Mouse (Mus musculus) neural tube, embryonic 12.5 days (tissue): ENCODE results near the gene Spata5. TPM values are rescaled to one million over a fixed set of nuclear protein-coding genes. Genes with fewer than 3 reads are reported as not detected.

Experiments used
- ATAC-seq: fragments of 200-750 bp; cut with Nextera tagmentation; 2 replicates; pipeline ENCODE4 v1.8.0; 2017; ENCODE audit warnings: low read depth, mild to moderate bottlenecking, moderate TSS enrichment, moderate library complexity; ENCODE audit not compliant: low FRiP score
- H3K27ac ChIP-seq: fragments of 300-500 bp; sonication (generic); 2 replicates; pipeline ENCODE4 v1.5.1; 2016
- H3K27me3 ChIP-seq: fragments of 300-500 bp; sonication (generic); replicated peaks from 2 replicates; pipeline ENCODE4 v1.6.1; 2016; ENCODE audit warnings: mild to moderate bottlenecking
- H3K36me3 ChIP-seq: fragments of 300-500 bp; sonication (generic); 2 replicates; pipeline ENCODE4 v1.6.1; 2016; ENCODE audit warnings: mild to moderate bottlenecking
- H3K4me1 ChIP-seq: fragments of 300-500 bp; sonication (generic); 2 replicates; pipeline ENCODE4 v1.6.1; 2016
- H3K4me2 ChIP-seq: fragments of 300-500 bp; sonication (generic); replicated peaks from 2 replicates; pipeline ENCODE4 v1.6.1; 2016; ENCODE audit warnings: mild to moderate bottlenecking
- H3K4me3 ChIP-seq: fragments of 300-500 bp; sonication (generic); 2 replicates; pipeline ENCODE4 v1.5.1; 2016
- H3K9ac ChIP-seq: fragments of 300-500 bp; sonication (generic); 2 replicates; pipeline ENCODE4 v1.6.1; 2016; ENCODE audit warnings: mild to moderate bottlenecking
- H3K9me3 ChIP-seq: fragments of 300-500 bp; sonication (generic); 2 replicates; pipeline ENCODE4 v1.6.1; 2016; ENCODE audit warnings: mild to moderate bottlenecking
- WGBS: fragments of 180-500 bp; shearing (Covaris S2); methylation state at CpG from one replicate; pipeline ENCODE4 v1.1.7; 2016; 5-methylcytosine and 5-hydroxymethylcytosine counted together
- polyA plus RNA-seq: library from polyadenylated mRNA; unstranded; fragments of >200 nt; fragmentation: Nextera tagmentation; extraction: Ambion mirVana; gene quantifications from 2 replicates; pipeline ENCODE4 v1.2.1, GENCODE M21; 2016

The Spata5 gene
- polyA plus RNA-seq, 1 experiment from 2014 or later, result 39.8 TPM

- Histone ChIP-seq H3K4me3 (no peak overlapping the region), H3K4me1 (no peaks in the 10 kb centered on the region), H3K27me3 (no peaks in the 10 kb centered on the region), H3K36me3 (no peaks in the 10 kb centered on the region), H3K4me2 (no peak overlapping the region), H3K9me3 (no peaks in the 10 kb centered on the region), H3K9ac (no peak overlapping the region), H3K27ac (no peak overlapping the region)
- WGBS, result 90% methylated on average over 4 of the region's 4 CpGs
- no peak for ATAC-seq
Measured at GRCm38 (mm10) chr3:37546351-37546750, 126.7 kb downstream of the Spata5 start.

GRCm38 (mm10) chr3:37550190-37550589 is 130.5 kb downstream of the Spata5 start:
- no peak for ATAC-seq
- Histone ChIP-seq H3K4me1 (no peaks in the 10 kb centered on the region), H3K36me3 (no peaks in the 10 kb centered on the region), H3K4me2 (no peak overlapping the region), H3K27me3 (no peaks in the 10 kb centered on the region), H3K9ac (no peak overlapping the region), H3K4me3 (no peak overlapping the region), H3K27ac (no peak overlapping the region), H3K9me3 (no peaks in the 10 kb centered on the region)
- 89% methylated on average over 3 of the region's 3 CpGs for WGBS

- Histone ChIP-seq H3K4me3 (no peak overlapping the region), H3K4me1 (no peaks in the 10 kb centered on the region), H3K4me2 (no peak overlapping the region), H3K27ac (no peak overlapping the region), H3K27me3 (no peaks in the 10 kb centered on the region), H3K36me3 (no peaks in the 10 kb centered on the region), H3K9ac (no peak overlapping the region), H3K9me3 (no peaks in the 10 kb centered on the region)
- ATAC-seq, result no peak
- WGBS, result 83% methylated on average over 1 of the region's 1 CpGs
Measured at GRCm38 (mm10) chr3:37550594-37550993, 130.9 kb downstream of the Spata5 start.

- no peaks in the 10 kb centered on the region for H3K4me1 ChIP-seq
- H3K27ac ChIP-seq, result no peak overlapping the region
- 94% methylated on average over 1 of the region's 1 CpGs for WGBS
Measured at GRCm38 (mm10) chr3:37551486-37551885, 131.8 kb downstream of the Spata5 start.

GRCm38 (mm10) chr3:37552244-37552643 is 132.5 kb downstream of the Spata5 start:
- ATAC-seq, result no peak
- Histone ChIP-seq H3K9me3 (no peaks in the 10 kb centered on the region), H3K27ac (no peak overlapping the region), H3K4me1 (no peaks in the 10 kb centered on the region), H3K4me3 (no peak overlapping the region), H3K9ac (no peak overlapping the region), H3K4me2 (no peak overlapping the region), H3K27me3 (no peaks in the 10 kb centered on the region), H3K36me3 (no peaks in the 10 kb centered on the region)
- WGBS, result 80% methylated on average over 3 of the region's 3 CpGs

More at GRCm38 (mm10) chr3:37551486-37551885, 131.8 kb downstream of the Spata5 start:
- Histone ChIP-seq H3K36me3 (no peaks in the 10 kb centered on the region), H3K27me3 (no peaks in the 10 kb centered on the region), H3K9me3 (no peaks in the 10 kb centered on the region), H3K9ac (no peak overlapping the region), H3K4me2 (no peak overlapping the region), H3K4me3 (no peak overlapping the region)
- ATAC-seq, result no peak

GRCm38 (mm10) chr3:37553371-37554033 is 133.8 kb downstream of the Spata5 start:
- no peaks in the 10 kb centered on the region for H3K36me3 ChIP-seq
- WGBS, result 89% methylated on average over 1 of the region's 1 CpGs
- no peaks in the 10 kb centered on the region for H3K9me3 ChIP-seq

GRCm38 (mm10) chr3:37556412-37557113 is 136.9 kb downstream of the Spata5 start:
- no peaks in the 10 kb centered on the region for H3K36me3 ChIP-seq
- WGBS, result 80% methylated on average over 7 of the region's 7 CpGs

More at GRCm38 (mm10) chr3:37553371-37554033, 133.8 kb downstream of the Spata5 start:
- H3K4me2 ChIP-seq, result no peak overlapping the region
- no peak overlapping the region for H3K27ac ChIP-seq
- no peak for ATAC-seq
- H3K27me3 ChIP-seq, result no peaks in the 10 kb centered on the region
- no peaks in the 10 kb centered on the region for H3K4me1 ChIP-seq
- H3K4me3 ChIP-seq, result no peak overlapping the region
- no peak overlapping the region for H3K9ac ChIP-seq

GRCm38 (mm10) chr3:37557741-37558479 is 138.2 kb downstream of the Spata5 start:
- 87% methylated on average over 4 of the region's 4 CpGs for WGBS
- Histone ChIP-seq H3K9ac (no peak overlapping the region), H3K4me1 (no peaks in the 10 kb centered on the region), H3K4me2 (no peak overlapping the region), H3K9me3 (no peaks in the 10 kb centered on the region), H3K36me3 (no peaks in the 10 kb centered on the region), H3K4me3 (no peak overlapping the region), H3K27ac (no peak overlapping the region), H3K27me3 (no peaks in the 10 kb centered on the region)
- ATAC-seq, result no peak

More at GRCm38 (mm10) chr3:37556412-37557113, 136.9 kb downstream of the Spata5 start:
- Histone ChIP-seq H3K4me2 (no peak overlapping the region), H3K27me3 (no peaks in the 10 kb centered on the region), H3K4me1 (no peaks in the 10 kb centered on the region), H3K9ac (no peak overlapping the region), H3K27ac (no peak overlapping the region), H3K4me3 (no peak overlapping the region), H3K9me3 (no peaks in the 10 kb centered on the region)
- ATAC-seq, result no peak

- no peaks in the 10 kb centered on the region for H3K27me3 ChIP-seq
Measured at GRCm38 (mm10) chr3:37559339-37559738, 139.6 kb downstream of the Spata5 start.

GRCm38 (mm10) chr3:37561466-37561865 is 141.8 kb downstream of the Spata5 start:
- H3K27me3 ChIP-seq, result no peaks in the 10 kb centered on the region
- no peaks in the 10 kb centered on the region for H3K9me3 ChIP-seq
- no peaks in the 10 kb centered on the region for H3K4me1 ChIP-seq
- H3K27ac ChIP-seq, result no peak overlapping the region
- 88% methylated on average over 3 of the region's 3 CpGs for WGBS
- ATAC-seq, result no peak
- H3K36me3 ChIP-seq, result no peaks in the 10 kb centered on the region
- H3K4me2 ChIP-seq, result no peak overlapping the region
- H3K9ac ChIP-seq, result no peak overlapping the region
- no peak overlapping the region for H3K4me3 ChIP-seq

More at GRCm38 (mm10) chr3:37559339-37559738, 139.6 kb downstream of the Spata5 start:
- Histone ChIP-seq H3K36me3 (no peaks in the 10 kb centered on the region), H3K4me2 (no peak overlapping the region), H3K9me3 (no peaks in the 10 kb centered on the region), H3K4me3 (no peak overlapping the region), H3K27ac (no peak overlapping the region), H3K9ac (no peak overlapping the region), H3K4me1 (no peaks in the 10 kb centered on the region)
- no peak for ATAC-seq
- 94% methylated on average over 2 of the region's 2 CpGs for WGBS

GRCm38 (mm10) chr3:37566097-37566496 is 146.4 kb downstream of the Spata5 start:
- Histone ChIP-seq H3K9me3 (no peaks in the 10 kb centered on the region), H3K27ac (no peak overlapping the region), H3K4me2 (no peak overlapping the region), H3K36me3 (no peaks in the 10 kb centered on the region), H3K4me3 (no peak overlapping the region), H3K27me3 (no peaks in the 10 kb centered on the region), H3K4me1 (peaks cover 8% of the 10 kb centered on the region), H3K9ac (no peak overlapping the region)
- ATAC-seq, result no peak
- 96% methylated on average over 6 of the region's 6 CpGs for WGBS

GRCm38 (mm10) chr3:37567505-37567904 is 147.8 kb downstream of the Spata5 start:
- WGBS, result 94% methylated on average over 1 of the region's 1 CpGs
- Histone ChIP-seq H3K36me3 (no peaks in the 10 kb centered on the region), H3K4me3 (no peak overlapping the region), H3K4me2 (no peak overlapping the region), H3K27me3 (no peaks in the 10 kb centered on the region), H3K27ac (no peak overlapping the region), H3K4me1 (peaks cover 8% of the 10 kb centered on the region), H3K9ac (no peak overlapping the region), H3K9me3 (no peaks in the 10 kb centered on the region)
- no peak for ATAC-seq
